Mouse (Mus musculus): ENCODE measurements around the gene Slco1a4. TPM values are rescaled to one million over a fixed set of nuclear protein-coding genes. Genes with fewer than 3 reads are reported as not detected.
"Not testable (repeated sequence)": the region's sequence is repeated elsewhere in the genome, so short reads cannot be mapped to it uniquely, and the experiment has no call there.

The Slco1a4 gene
- 0.37 and 0.47 TPM in 2 replicates for polyA plus RNA-seq (2014; fragmentation: Nextera tagmentation; extraction: Ambion mirVana)

- Histone ChIP-seq H3K9me3 (ENCODE audit: control insufficient read depth, low read length) (no peaks in the 10 kb centered on the region), H3K27me3 (replicated peaks; ENCODE audit: control insufficient read depth, insufficient read depth, low read length) (no peaks in the 10 kb centered on the region), H3K9ac (ENCODE audit: low read depth, low read length) (no peak within 1 kb of the TSS), H3K36me3 (ENCODE audit: control insufficient read depth, insufficient read depth, low read length) (no peaks in the 10 kb centered on the region), H3K4me2 (ENCODE audit: low read depth, low read length) (no peak within 1 kb of the TSS), H3K4me1 (ENCODE audit: control insufficient read depth, insufficient read depth, low read length) (no peaks in the 10 kb centered on the region), H3K27ac (replicated peaks; ENCODE audit: low read depth, low read length) (no peak within 1 kb of the TSS), H3K4me3 (ENCODE audit: low read depth, low read length) (no peak within 1 kb of the TSS)
- 54% methylated on average over 2 of the region's 2 CpGs for WGBS
- ATAC-seq (ENCODE audit: low read depth) (no peak), DNase-seq (ENCODE audit: low spot score) (peak; percentile 56)
Observed at GRCm38 (mm10) chr6:141856085-141856484, at the start of gene Slco1a4. TSS of gene Slco1a4 (minus strand) at chr6:141856199.

GRCm38 (mm10) chr6:141898197-141898596 lies 42.2 kb upstream of the Slco1a4 start:
- H3K27me3 ChIP-seq (replicated peaks; ENCODE audit: control insufficient read depth, insufficient read depth, low read length), result no peaks in the 10 kb centered on the region
- no peak overlapping the region for H3K4me3 ChIP-seq (ENCODE audit: low read depth, low read length)
- DNase-seq (ENCODE audit: low spot score), result no peak
- no peak overlapping the region for H3K4me2 ChIP-seq (ENCODE audit: low read depth, low read length)
- H3K4me1 ChIP-seq (ENCODE audit: control insufficient read depth, insufficient read depth, low read length), result no peaks in the 10 kb centered on the region
- H3K36me3 ChIP-seq (ENCODE audit: control insufficient read depth, insufficient read depth, low read length), result no peaks in the 10 kb centered on the region
- no peak for ATAC-seq (ENCODE audit: low read depth)
- WGBS, result 44% methylated on average over 2 of the region's 2 CpGs
- H3K27ac ChIP-seq (replicated peaks; ENCODE audit: low read depth, low read length), result no peak overlapping the region
- no peaks in the 10 kb centered on the region for H3K9me3 ChIP-seq (ENCODE audit: control insufficient read depth, low read length)
- no peak overlapping the region for H3K9ac ChIP-seq (ENCODE audit: low read depth, low read length)

GRCm38 (mm10) chr6:141889723-141890122 lies 33.7 kb upstream of the Slco1a4 start:
- Histone ChIP-seq H3K4me3 (ENCODE audit: low read depth, low read length) (no peak overlapping the region), H3K4me1 (ENCODE audit: control insufficient read depth, insufficient read depth, low read length) (no peaks in the 10 kb centered on the region)
- 60% methylated on average over 2 of the region's 2 CpGs for WGBS

GRCm38 (mm10) chr6:141888248-141888647 lies 32.2 kb upstream of the Slco1a4 start:
- 64% methylated on average over 2 of the region's 2 CpGs for WGBS
- ATAC-seq (ENCODE audit: low read depth), result no peak
- Histone ChIP-seq H3K4me3 (ENCODE audit: low read depth, low read length) (no peak overlapping the region), H3K4me2 (ENCODE audit: low read depth, low read length) (no peak overlapping the region), H3K36me3 (ENCODE audit: control insufficient read depth, insufficient read depth, low read length) (no peaks in the 10 kb centered on the region), H3K9me3 (ENCODE audit: control insufficient read depth, low read length) (no peaks in the 10 kb centered on the region), H3K27ac (replicated peaks; ENCODE audit: low read depth, low read length) (no peak overlapping the region), H3K27me3 (replicated peaks; ENCODE audit: control insufficient read depth, insufficient read depth, low read length) (no peaks in the 10 kb centered on the region), H3K9ac (ENCODE audit: low read depth, low read length) (no peak overlapping the region), H3K4me1 (ENCODE audit: control insufficient read depth, insufficient read depth, low read length) (no peaks in the 10 kb centered on the region)
- DNase-seq (ENCODE audit: low spot score), result no peak

More at GRCm38 (mm10) chr6:141889723-141890122, 33.7 kb upstream of the Slco1a4 start:
- H3K36me3 ChIP-seq (ENCODE audit: control insufficient read depth, insufficient read depth, low read length), result no peaks in the 10 kb centered on the region
- no peak overlapping the region for H3K9ac ChIP-seq (ENCODE audit: low read depth, low read length)
- no peak for ATAC-seq (ENCODE audit: low read depth)
- H3K9me3 ChIP-seq (ENCODE audit: control insufficient read depth, low read length), result no peaks in the 10 kb centered on the region
- no peak for DNase-seq (ENCODE audit: low spot score)
- no peak overlapping the region for H3K4me2 ChIP-seq (ENCODE audit: low read depth, low read length)
- no peaks in the 10 kb centered on the region for H3K27me3 ChIP-seq (replicated peaks; ENCODE audit: control insufficient read depth, insufficient read depth, low read length)
- no peak overlapping the region for H3K27ac ChIP-seq (replicated peaks; ENCODE audit: low read depth, low read length)

DNA sequence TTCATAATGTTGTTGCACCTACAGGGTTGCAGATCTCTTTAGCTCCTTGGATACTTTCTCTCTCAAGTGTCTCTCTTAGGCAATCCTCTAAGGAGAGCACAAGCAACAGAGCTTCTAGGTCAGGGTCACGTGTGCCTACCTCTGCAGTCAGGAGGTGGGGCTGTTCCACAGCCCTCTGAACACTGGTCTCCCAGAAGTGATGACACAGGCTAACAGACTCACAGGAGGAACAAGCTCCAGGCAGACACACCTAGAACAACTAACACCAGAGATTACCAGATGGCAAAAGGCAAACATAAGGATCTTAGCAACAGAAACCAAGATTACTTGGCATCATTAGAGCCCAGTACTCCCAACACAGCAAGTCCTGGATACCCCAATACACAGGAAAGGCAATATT lies 26.6 kb upstream of the Slco1a4 start:
- no peak overlapping the region for H3K4me3 ChIP-seq (ENCODE audit: low read depth, low read length)
- H3K36me3 ChIP-seq (ENCODE audit: control insufficient read depth, insufficient read depth, low read length), result no peaks in the 10 kb centered on the region
- no peak overlapping the region for H3K4me2 ChIP-seq (ENCODE audit: low read depth, low read length)
- no peak for ATAC-seq (ENCODE audit: low read depth)
- no peaks in the 10 kb centered on the region for H3K27me3 ChIP-seq (replicated peaks; ENCODE audit: control insufficient read depth, insufficient read depth, low read length)
- WGBS, result 32% methylated on average over 1 of the region's 1 CpGs
- H3K9ac ChIP-seq (ENCODE audit: low read depth, low read length), result no peak overlapping the region
- H3K4me1 ChIP-seq (ENCODE audit: control insufficient read depth, insufficient read depth, low read length), result no peaks in the 10 kb centered on the region
- H3K27ac ChIP-seq (replicated peaks; ENCODE audit: low read depth, low read length), result no peak overlapping the region
- H3K9me3 ChIP-seq (ENCODE audit: control insufficient read depth, low read length), result no peaks in the 10 kb centered on the region
- DNase-seq (ENCODE audit: low spot score), result no peak

DNA sequence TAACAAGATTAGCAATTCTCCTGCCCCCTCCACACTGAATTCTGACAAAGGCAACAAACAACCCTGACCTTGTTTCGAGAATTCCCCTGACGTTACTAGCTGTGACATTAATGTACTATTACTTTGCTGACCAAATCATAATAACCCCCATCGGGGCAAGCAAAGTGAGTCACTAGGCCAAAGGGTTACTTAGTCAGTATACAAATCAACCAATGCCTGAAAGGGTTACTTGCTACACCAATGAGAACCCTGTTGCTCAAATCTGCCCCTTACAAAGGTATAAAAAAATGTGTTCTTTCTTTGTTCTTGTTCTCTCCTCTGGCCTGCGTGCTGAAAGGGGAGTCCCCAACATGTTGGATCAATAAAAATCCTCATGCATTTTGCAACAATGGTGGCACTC lies 19.7 kb upstream of the Slco1a4 start:
- ATAC-seq (ENCODE audit: low read depth); H3K27ac ChIP-seq (replicated peaks; ENCODE audit: low read depth, low read length); DNase-seq (ENCODE audit: low spot score); H3K36me3 ChIP-seq (ENCODE audit: control insufficient read depth, insufficient read depth, low read length); H3K4me1 ChIP-seq (ENCODE audit: control insufficient read depth, insufficient read depth, low read length); H3K4me3 ChIP-seq (ENCODE audit: low read depth, low read length); H3K27me3 ChIP-seq (replicated peaks; ENCODE audit: control insufficient read depth, insufficient read depth, low read length); H3K4me2 ChIP-seq (ENCODE audit: low read depth, low read length); H3K9me3 ChIP-seq (ENCODE audit: control insufficient read depth, low read length); H3K9ac ChIP-seq (ENCODE audit: low read depth, low read length): not testable (repeated sequence)
- 73% methylated on average over 4 of the region's 4 CpGs for WGBS

GRCm38 (mm10) chr6:141871711-141872110 lies 15.7 kb upstream of the Slco1a4 start:
- Histone ChIP-seq H3K4me2 (ENCODE audit: low read depth, low read length) (no peak overlapping the region), H3K27me3 (replicated peaks; ENCODE audit: control insufficient read depth, insufficient read depth, low read length) (no peaks in the 10 kb centered on the region), H3K4me1 (ENCODE audit: control insufficient read depth, insufficient read depth, low read length) (no peaks in the 10 kb centered on the region), H3K36me3 (ENCODE audit: control insufficient read depth, insufficient read depth, low read length) (no peaks in the 10 kb centered on the region), H3K9me3 (ENCODE audit: control insufficient read depth, low read length) (no peaks in the 10 kb centered on the region), H3K9ac (ENCODE audit: low read depth, low read length) (no peak overlapping the region), H3K27ac (replicated peaks; ENCODE audit: low read depth, low read length) (no peak overlapping the region), H3K4me3 (ENCODE audit: low read depth, low read length) (no peak overlapping the region)
- WGBS, result 75% methylated on average over 2 of the region's 2 CpGs
- DNase-seq (ENCODE audit: low spot score) (no peak), ATAC-seq (ENCODE audit: low read depth) (no peak)

GRCm38 (mm10) chr6:141868735-141869134 lies 12.7 kb upstream of the Slco1a4 start:
- H3K4me2 ChIP-seq (ENCODE audit: low read depth, low read length), result no peak overlapping the region
- no peak for DNase-seq (ENCODE audit: low spot score)
- H3K4me1 ChIP-seq (ENCODE audit: control insufficient read depth, insufficient read depth, low read length), result no peaks in the 10 kb centered on the region
- no peaks in the 10 kb centered on the region for H3K9me3 ChIP-seq (ENCODE audit: control insufficient read depth, low read length)
- H3K27me3 ChIP-seq (replicated peaks; ENCODE audit: control insufficient read depth, insufficient read depth, low read length), result no peaks in the 10 kb centered on the region
- WGBS, result 80% methylated on average over 5 of the region's 5 CpGs
- H3K27ac ChIP-seq (replicated peaks; ENCODE audit: low read depth, low read length), result no peak overlapping the region
- no peak overlapping the region for H3K9ac ChIP-seq (ENCODE audit: low read depth, low read length)
- no peak for ATAC-seq (ENCODE audit: low read depth)
- H3K4me3 ChIP-seq (ENCODE audit: low read depth, low read length), result no peak overlapping the region
- H3K36me3 ChIP-seq (ENCODE audit: control insufficient read depth, insufficient read depth, low read length), result no peaks in the 10 kb centered on the region

DNA sequence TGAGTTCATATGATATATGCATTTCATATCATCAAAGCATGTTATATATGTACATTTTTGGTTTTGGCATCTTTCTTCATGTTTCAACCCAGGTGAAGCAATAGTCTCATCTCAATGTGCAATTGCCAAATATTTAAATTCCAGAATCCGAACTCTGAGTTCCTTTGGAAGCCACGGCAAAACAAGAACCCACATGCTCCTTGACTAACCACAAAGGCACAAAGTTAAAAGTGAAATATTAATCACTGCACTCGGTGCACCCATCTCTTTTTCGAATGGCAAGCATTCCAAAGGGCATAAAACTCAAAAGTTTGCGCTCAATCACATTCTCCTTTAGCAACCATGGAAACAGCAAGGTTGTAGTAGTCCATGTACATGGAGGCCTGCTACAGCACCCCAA lies 10.0 kb upstream of the Slco1a4 start:
- no peak overlapping the region for H3K4me2 ChIP-seq (ENCODE audit: low read depth, low read length)
- 88% methylated on average over 5 of the region's 5 CpGs for WGBS
- ATAC-seq (ENCODE audit: low read depth), result no peak

More for the DNA sequence above, 10.0 kb upstream of the Slco1a4 start:
- H3K27me3 ChIP-seq (replicated peaks; ENCODE audit: control insufficient read depth, insufficient read depth, low read length), result no peaks in the 10 kb centered on the region
- no peak for DNase-seq (ENCODE audit: low spot score)
- no peaks in the 10 kb centered on the region for H3K9me3 ChIP-seq (ENCODE audit: control insufficient read depth, low read length)
- no peak overlapping the region for H3K9ac ChIP-seq (ENCODE audit: low read depth, low read length)
- no peak overlapping the region for H3K27ac ChIP-seq (replicated peaks; ENCODE audit: low read depth, low read length)
- H3K4me1 ChIP-seq (ENCODE audit: control insufficient read depth, insufficient read depth, low read length), result no peaks in the 10 kb centered on the region
- no peak overlapping the region for H3K4me3 ChIP-seq (ENCODE audit: low read depth, low read length)
- H3K36me3 ChIP-seq (ENCODE audit: control insufficient read depth, insufficient read depth, low read length), result no peaks in the 10 kb centered on the region

All from embryonic facial prominence, embryonic 14.5 days (tissue).